Mouse (Mus musculus) hindbrain, postnatal 0 days (tissue): ENCODE results near the gene Nek9. TPM values are rescaled to one million over a fixed set of nuclear protein-coding genes. Genes with fewer than 3 reads are reported as not detected.
A peak's percentile ranks its signal among the peaks of the same experiment; 100 is the strongest.

Experiments
- ATAC-seq: fragments of 200-750 bp; cut with Nextera tagmentation; 2 replicates; pipeline ENCODE4 v1.8.0; 2017; ENCODE audit warnings: mild to moderate bottlenecking, moderate TSS enrichment, moderate library complexity
- DNase-seq: peaks from one replicate; pipeline ENCODE4 v3.0.0-alpha.2; 2015; ENCODE audit warnings: low spot score
- H3K27ac ChIP-seq: fragments of 300-500 bp; sonication (generic); 2 replicates; pipeline ENCODE4 v1.5.1; 2014; ENCODE audit warnings: mild to moderate bottlenecking
- H3K27me3 ChIP-seq: fragments of 300-500 bp; sonication (generic); 2 replicates; pipeline ENCODE4 v1.6.1; 2014; ENCODE audit warnings: low read length, mixed read lengths; ENCODE audit not compliant: insufficient read depth
- H3K36me3 ChIP-seq: fragments of 300-500 bp; sonication (generic); 2 replicates; pipeline ENCODE4 v1.6.1; 2014; ENCODE audit warnings: low read length, mixed read lengths; ENCODE audit not compliant: insufficient read depth
- H3K4me1 ChIP-seq: fragments of 300-500 bp; sonication (generic); 2 replicates; pipeline ENCODE4 v1.6.1; 2014; ENCODE audit warnings: antibody characterized with exemption, low read length, mixed read lengths; ENCODE audit not compliant: insufficient read depth
- H3K4me2 ChIP-seq: fragments of 300-500 bp; sonication (generic); 2 replicates; pipeline ENCODE4 v1.6.1; 2014; ENCODE audit warnings: low read depth, mild to moderate bottlenecking, low read length, moderate library complexity, mixed read lengths
- H3K4me3 ChIP-seq: fragments of 300-500 bp; sonication (generic); 2 replicates; pipeline ENCODE4 v1.5.1; 2014; ENCODE audit warnings: low read length
- H3K9ac ChIP-seq: fragments of 300-500 bp; sonication (generic); replicated peaks from 2 replicates; pipeline ENCODE4 v1.6.1; 2014; ENCODE audit warnings: mild to moderate bottlenecking, low read length, moderate library complexity, mixed read lengths
- H3K9me3 ChIP-seq: fragments of 300-500 bp; sonication (generic); 2 replicates; pipeline ENCODE4 v1.6.1; 2016; ENCODE audit warnings: low read length, mixed read lengths
- CTCF ChIP-seq: IDR thresholded peaks from 2 replicates; pipeline ENCODE4 v1.5.1; 2016; ENCODE audit warnings: antibody characterized with exemption, control low read depth, low read depth
- WGBS: fragments of 180-500 bp; shearing (Covaris S2); extraction: QIAGEN DNeasy Blood & Tissue Kit; methylation state at CpG from one replicate; pipeline ENCODE4 v1.1.7; 2014; 5-methylcytosine and 5-hydroxymethylcytosine counted together
- polyA plus RNA-seq: library from polyadenylated mRNA; unstranded; fragments of >200 nt; fragmentation: Nextera tagmentation; extraction: Ambion mirVana; gene quantifications from 2 replicates; pipeline ENCODE4 v1.2.1, GENCODE M21; 2015
- total RNA-seq: library from RNA; depleted of rRNA; stranded (reverse); fragments of >200 nt; gene quantifications from 2 replicates; pipeline ENCODE4 v1.2.3, GENCODE M21; 2014

Nek9 gene
- total and polyA plus RNA-seq, 2 experiments from 2014 or later, result 10.5 to 21.5 TPM

DNA sequence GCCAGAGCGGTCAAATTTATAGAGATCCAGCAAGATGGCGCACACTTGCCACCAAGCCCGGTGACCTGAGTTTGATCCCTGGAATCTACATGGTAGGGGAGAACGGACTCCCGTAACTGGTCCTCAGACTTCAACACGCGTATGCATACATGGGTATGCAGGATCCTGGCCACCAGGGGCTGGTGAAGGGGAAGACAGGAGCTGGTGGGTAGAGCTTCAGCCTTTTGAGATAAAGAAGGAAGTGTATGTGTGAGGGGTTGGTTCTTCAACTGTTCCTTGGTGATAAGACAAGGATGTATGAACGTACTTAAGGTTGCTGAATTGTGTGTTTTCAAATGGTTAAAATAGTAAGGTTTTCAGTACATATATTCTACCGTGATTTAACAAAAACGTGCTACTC, 60.2 kb downstream of the Nek9 start:
- no peak overlapping the region for H3K27ac ChIP-seq
- 94% methylated on average over 10 of the region's 10 CpGs for WGBS

DNA sequence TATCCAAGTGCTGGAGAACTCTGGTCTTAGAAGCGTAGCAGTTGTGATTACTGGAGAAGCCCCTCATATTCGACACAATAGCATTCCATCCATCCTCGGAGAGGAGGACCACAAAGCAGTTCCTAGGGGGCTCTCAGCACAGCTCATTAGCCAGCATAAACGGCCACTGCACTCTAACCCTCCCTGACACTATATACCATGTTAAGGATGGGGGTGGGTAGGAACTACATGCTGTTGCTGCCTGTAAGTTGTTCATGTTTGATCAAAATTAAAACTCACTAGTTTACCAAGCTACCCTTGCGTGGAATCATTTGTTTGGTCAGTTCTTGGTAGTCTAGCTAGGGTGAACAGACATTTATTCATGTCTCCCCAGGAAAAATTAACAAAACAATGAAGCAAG, 62.9 kb downstream of the Nek9 start:
- no peak overlapping the region for H3K9ac ChIP-seq
- H3K27me3 ChIP-seq, result no peaks in the 10 kb centered on the region
- H3K36me3 ChIP-seq, result no peaks in the 10 kb centered on the region
- TF ChIP-seq CTCF, result no peak
- WGBS, result 61% methylated on average over 5 of the region's 5 CpGs
- DNase-seq (no peak), ATAC-seq (no peak)
- no peak overlapping the region for H3K27ac ChIP-seq
- no peak overlapping the region for H3K4me3 ChIP-seq
- H3K4me2 ChIP-seq, result no peak overlapping the region
- H3K9me3 ChIP-seq, result no peaks in the 10 kb centered on the region
- H3K4me1 ChIP-seq, result no peaks in the 10 kb centered on the region

More for the DNA sequence above, 60.2 kb downstream of the Nek9 start:
- H3K4me2 ChIP-seq, result no peak overlapping the region
- no peak overlapping the region for H3K4me3 ChIP-seq
- no peaks in the 10 kb centered on the region for H3K4me1 ChIP-seq
- no peaks in the 10 kb centered on the region for H3K9me3 ChIP-seq
- ATAC-seq, result no peak
- H3K9ac ChIP-seq, result no peak overlapping the region
- no peak for DNase-seq
- H3K36me3 ChIP-seq, result no peaks in the 10 kb centered on the region
- TF ChIP-seq CTCF, result peak; percentile 16; the same call in 1 of the 2 replicates
- no peaks in the 10 kb centered on the region for H3K27me3 ChIP-seq

DNA sequence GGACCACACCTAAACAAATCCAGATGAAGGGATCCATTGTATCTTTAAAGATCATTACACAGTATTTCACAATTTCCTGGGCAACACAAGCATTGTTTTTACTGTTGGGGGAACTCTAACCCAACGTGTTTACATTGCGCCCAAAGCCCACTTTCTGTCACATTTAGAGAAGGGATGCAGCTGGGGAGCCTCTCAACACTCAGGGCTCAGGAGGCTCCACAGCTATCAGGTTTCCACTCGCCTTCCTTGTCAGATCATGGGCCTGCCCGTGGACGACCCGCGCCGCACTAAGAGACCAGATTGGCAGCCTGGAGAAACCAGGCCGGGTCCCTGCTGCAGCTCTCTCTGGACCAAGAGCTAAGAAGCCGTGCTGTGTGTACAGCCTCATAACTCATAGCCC, 65.7 kb downstream of the Nek9 start:
- Histone ChIP-seq H3K9me3 (no peaks in the 10 kb centered on the region), H3K4me1 (no peaks in the 10 kb centered on the region; the same call in 1 of the 2 replicates), H3K27ac (no peak overlapping the region), H3K27me3 (no peaks in the 10 kb centered on the region), H3K4me3 (no peak overlapping the region), H3K9ac (no peak overlapping the region), H3K36me3 (no peaks in the 10 kb centered on the region), H3K4me2 (no peak overlapping the region)
- ATAC-seq, result no peak
- TF ChIP-seq CTCF, result no peak
- no peak for DNase-seq
- WGBS, result 91% methylated on average over 10 of the region's 10 CpGs

DNA sequence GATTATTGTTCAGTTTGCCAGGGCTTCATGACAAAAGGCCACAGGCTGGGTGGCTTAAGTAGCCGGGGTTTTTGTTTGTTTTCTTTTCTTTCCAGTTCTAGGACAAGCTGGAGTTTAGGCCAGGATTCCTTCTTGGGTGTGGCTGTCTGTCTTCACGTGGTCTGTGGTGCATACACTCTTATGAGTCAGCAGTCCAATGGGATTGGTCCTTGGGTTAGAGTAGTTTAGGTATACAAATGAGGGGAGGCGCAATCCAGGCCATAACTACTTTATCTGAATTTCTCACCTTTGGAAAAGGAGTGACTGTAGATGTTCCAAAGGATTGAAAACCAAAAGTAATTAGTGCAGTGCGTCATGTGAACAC, 67.3 kb downstream of the Nek9 start:
- no peaks in the 10 kb centered on the region for H3K9me3 ChIP-seq

DNA sequence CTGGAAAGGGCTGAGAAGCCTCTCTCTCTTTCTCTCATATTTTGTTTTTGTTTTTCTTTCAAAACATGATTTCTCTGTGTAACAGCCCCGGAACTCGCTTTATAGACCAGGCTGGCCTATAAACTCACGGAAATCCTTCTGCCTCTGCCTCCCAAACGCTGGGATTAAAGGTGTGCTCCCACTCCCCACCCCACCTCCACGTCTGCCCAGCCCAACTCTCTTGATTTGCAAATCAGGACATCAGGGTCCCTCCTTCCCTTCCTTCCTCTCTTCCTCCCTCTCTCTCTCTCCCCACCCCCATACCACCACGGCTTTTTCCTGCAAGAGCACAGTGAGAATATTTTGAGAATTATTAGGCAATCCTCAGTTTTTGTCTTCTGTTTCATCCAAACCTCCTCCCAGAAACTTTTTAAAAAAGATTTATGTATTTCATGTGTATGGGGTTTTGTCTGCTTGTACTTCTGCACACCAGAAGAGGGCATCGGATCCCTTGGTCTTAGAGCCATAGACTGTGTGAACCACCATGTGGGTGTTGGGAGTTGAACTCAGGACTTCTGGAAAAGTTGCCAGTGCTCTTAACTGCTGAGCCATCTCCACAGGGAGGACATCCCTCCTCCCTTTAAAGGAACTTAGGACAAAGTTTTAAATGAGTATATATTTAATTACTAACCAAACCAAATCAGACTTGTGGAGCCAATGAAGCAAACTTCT, 67.9 kb downstream of the Nek9 start:
- Histone ChIP-seq H3K4me1 (no peaks in the 10 kb centered on the region; the same call in 1 of the 2 replicates), H3K27ac (no peak overlapping the region), H3K9ac (no peak overlapping the region), H3K9me3 (no peaks in the 10 kb centered on the region), H3K27me3 (no peaks in the 10 kb centered on the region), H3K36me3 (no peaks in the 10 kb centered on the region), H3K4me3 (no peak overlapping the region), H3K4me2 (no peak overlapping the region)
- TF ChIP-seq CTCF, result no peak
- 78% methylated on average over 7 of the region's 7 CpGs for WGBS
- no peak for ATAC-seq
- no peak for DNase-seq

More for the DNA sequence above, 67.3 kb downstream of the Nek9 start:
- no peak for DNase-seq
- no peak for TF ChIP-seq CTCF
- no peak overlapping the region for H3K4me2 ChIP-seq
- 80% methylated on average over 4 of the region's 4 CpGs for WGBS
- no peaks in the 10 kb centered on the region for H3K27me3 ChIP-seq
- no peak overlapping the region for H3K4me3 ChIP-seq
- no peaks in the 10 kb centered on the region; the same call in 1 of the 2 replicates for H3K4me1 ChIP-seq
- no peaks in the 10 kb centered on the region for H3K36me3 ChIP-seq
- no peak for ATAC-seq
- no peak overlapping the region for H3K9ac ChIP-seq
- H3K27ac ChIP-seq, result no peak overlapping the region

GRCm38 (mm10) chr12:85270319-85270718, 68.8 kb downstream of the Nek9 start, which contains the start of gene Mlh3:
Gene Mlh3, minus strand, starts transcription at chr12:85270599.
- WGBS, result under 1% methylated on average over 35 of the region's 35 CpGs
- H3K27me3 ChIP-seq, result no peaks in the 10 kb centered on the region
- peak; percentile 95 for DNase-seq
- H3K4me2 ChIP-seq, result peak within 1 kb of the TSS; percentile 55
- H3K36me3 ChIP-seq, result no peaks in the 10 kb centered on the region
- peak within 1 kb of the TSS; percentile 47 for H3K9ac ChIP-seq
- H3K27ac ChIP-seq, result peak within 1 kb of the TSS; percentile 61
- TF ChIP-seq CTCF, result peak; percentile 68
- peak; percentile 96 for ATAC-seq
- H3K9me3 ChIP-seq, result no peaks in the 10 kb centered on the region
- H3K4me3 ChIP-seq, result peak within 1 kb of the TSS; percentile 46
- no peaks in the 10 kb centered on the region; the same call in 1 of the 2 replicates for H3K4me1 ChIP-seq

GRCm38 (mm10) chr12:85269821-85270220, 69.3 kb downstream of the Nek9 start:
- Histone ChIP-seq H3K4me2 (peak overlapping the region; percentile 55), H3K9ac (peak overlapping the region; percentile 47), H3K9me3 (no peaks in the 10 kb centered on the region), H3K27me3 (no peaks in the 10 kb centered on the region), H3K27ac (peak overlapping the region; percentile 61), H3K36me3 (no peaks in the 10 kb centered on the region), H3K4me3 (peak overlapping the region; percentile 46), H3K4me1 (no peaks in the 10 kb centered on the region; the same call in 1 of the 2 replicates)
- 52% methylated on average over 3 of the region's 3 CpGs for WGBS
- no peak for ATAC-seq
- no peak for TF ChIP-seq CTCF
- DNase-seq, result no peak
